Mouse (Mus musculus) hindbrain, embryonic 13.5 days (tissue): ENCODE data around the gene Bcl2l10. TPM values are rescaled to one million over a fixed set of nuclear protein-coding genes. Genes with fewer than 3 reads are reported as not detected.

ENCODE experiments used
- ATAC-seq: fragments of 200-750 bp; cut with Nextera tagmentation; 2 replicates; pipeline ENCODE4 v1.8.0; 2017; ENCODE audit warnings: moderate TSS enrichment; ENCODE audit not compliant: low FRiP score
- H3K27ac ChIP-seq: fragments of 300-500 bp; sonication (generic); 2 replicates; pipeline ENCODE4 v1.5.1; 2015; ENCODE audit warnings: inconsistent platforms, mild to moderate bottlenecking, moderate library complexity
- H3K27me3 ChIP-seq: fragments of 300-500 bp; sonication (generic); 2 replicates; pipeline ENCODE4 v1.6.1; 2015; ENCODE audit warnings: mild to moderate bottlenecking, inconsistent platforms
- H3K36me3 ChIP-seq: fragments of 300-500 bp; sonication (generic); 2 replicates; pipeline ENCODE4 v1.6.1; 2015; ENCODE audit warnings: mild to moderate bottlenecking, inconsistent platforms
- H3K4me1 ChIP-seq: fragments of 300-500 bp; sonication (generic); replicated peaks from 2 replicates; pipeline ENCODE4 v1.6.1; 2015; ENCODE audit warnings: inconsistent platforms
- H3K4me2 ChIP-seq: fragments of 300-500 bp; sonication (generic); 2 replicates; pipeline ENCODE4 v1.6.1; 2015; ENCODE audit warnings: inconsistent platforms, mild to moderate bottlenecking, moderate library complexity
- H3K4me3 ChIP-seq: fragments of 300-500 bp; sonication (generic); 2 replicates; pipeline ENCODE4 v1.5.1; 2015; ENCODE audit warnings: mild to moderate bottlenecking, inconsistent platforms
- H3K9ac ChIP-seq: fragments of 300-500 bp; sonication (generic); 2 replicates; pipeline ENCODE4 v1.6.1; 2015; ENCODE audit warnings: mild to moderate bottlenecking, inconsistent platforms
- H3K9me3 ChIP-seq: fragments of 300-500 bp; sonication (generic); 2 replicates; pipeline ENCODE4 v1.6.1; 2016; ENCODE audit warnings: inconsistent platforms
- WGBS: fragments of 180-500 bp; shearing (Covaris S2); methylation state at CpG from one replicate; pipeline ENCODE4 v1.1.7; 2015; 5-methylcytosine and 5-hydroxymethylcytosine counted together
- polyA plus RNA-seq: library from polyadenylated mRNA; unstranded; fragments of >200 nt; fragmentation: Nextera tagmentation; extraction: Ambion mirVana; gene quantifications from 2 replicates; pipeline ENCODE4 v1.2.1, GENCODE M21; 2015

Bcl2l10 gene
- polyA plus RNA-seq: not detected in 2 replicates

DNA sequence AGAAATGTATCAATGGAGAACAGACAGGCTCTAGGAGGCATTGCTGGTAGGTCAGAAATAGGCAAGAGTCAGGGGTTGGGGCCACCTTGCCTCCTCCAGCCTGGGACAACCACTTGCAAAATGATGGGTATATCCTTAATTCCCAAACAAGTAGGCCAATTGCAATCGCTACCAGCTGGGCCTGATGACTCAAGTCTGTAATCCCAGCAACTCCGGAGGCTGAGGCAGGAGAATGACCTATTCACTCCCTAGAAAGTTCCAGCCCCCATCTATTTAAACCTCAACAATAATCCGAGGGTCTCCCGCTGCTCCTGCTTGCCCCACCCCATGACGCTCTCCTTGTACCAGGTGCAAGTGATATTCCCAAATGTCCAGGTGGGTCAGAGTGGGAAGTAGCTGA lies at the start of gene Bcl2l10:
Gene Bcl2l10, plus strand, starts transcription at position 301 of the 400 bp plus-strand sequence.
- no peak for ATAC-seq
- Histone ChIP-seq H3K4me1 (no peaks in the 10 kb centered on the region), H3K27ac (no peak within 1 kb of the TSS), H3K4me2 (no peak within 1 kb of the TSS), H3K9ac (no peak within 1 kb of the TSS), H3K4me3 (no peak within 1 kb of the TSS), H3K27me3 (no peaks in the 10 kb centered on the region), H3K36me3 (peaks cover 47% of the 10 kb centered on the region), H3K9me3 (no peaks in the 10 kb centered on the region)
- WGBS: 95% methylated on average over 5 of the region's 5 CpGs

- Histone ChIP-seq H3K9me3 (no peaks in the 10 kb centered on the region), H3K4me1 (no peaks in the 10 kb centered on the region), H3K36me3 (no peaks in the 10 kb centered on the region), H3K27ac (no peak overlapping the region), H3K4me3 (no peak overlapping the region), H3K9ac (no peak overlapping the region), H3K4me2 (no peak overlapping the region), H3K27me3 (no peaks in the 10 kb centered on the region)
- WGBS: 85% methylated on average over 2 of the region's 2 CpGs
- no peak for ATAC-seq
Observed at GRCm38 (mm10) chr9:75299342-75299741, 48.2 kb upstream of the Bcl2l10 start.

- H3K27me3 ChIP-seq: no peaks in the 10 kb centered on the region
- no peaks in the 10 kb centered on the region for H3K9me3 ChIP-seq
- no peak overlapping the region for H3K9ac ChIP-seq
- no peaks in the 10 kb centered on the region for H3K36me3 ChIP-seq
- H3K4me3 ChIP-seq: no peak overlapping the region
- 0 out of 2 replicates have a peak, but pooled peaks cover 5% of the 10 kb centered on the region for H3K4me1 ChIP-seq
- ATAC-seq: no peak
- no peak overlapping the region for H3K4me2 ChIP-seq
- H3K27ac ChIP-seq: no peak overlapping the region
- WGBS: 87% methylated on average over 2 of the region's 2 CpGs
Observed at GRCm38 (mm10) chr9:75303033-75303432, 44.5 kb upstream of the Bcl2l10 start.

DNA sequence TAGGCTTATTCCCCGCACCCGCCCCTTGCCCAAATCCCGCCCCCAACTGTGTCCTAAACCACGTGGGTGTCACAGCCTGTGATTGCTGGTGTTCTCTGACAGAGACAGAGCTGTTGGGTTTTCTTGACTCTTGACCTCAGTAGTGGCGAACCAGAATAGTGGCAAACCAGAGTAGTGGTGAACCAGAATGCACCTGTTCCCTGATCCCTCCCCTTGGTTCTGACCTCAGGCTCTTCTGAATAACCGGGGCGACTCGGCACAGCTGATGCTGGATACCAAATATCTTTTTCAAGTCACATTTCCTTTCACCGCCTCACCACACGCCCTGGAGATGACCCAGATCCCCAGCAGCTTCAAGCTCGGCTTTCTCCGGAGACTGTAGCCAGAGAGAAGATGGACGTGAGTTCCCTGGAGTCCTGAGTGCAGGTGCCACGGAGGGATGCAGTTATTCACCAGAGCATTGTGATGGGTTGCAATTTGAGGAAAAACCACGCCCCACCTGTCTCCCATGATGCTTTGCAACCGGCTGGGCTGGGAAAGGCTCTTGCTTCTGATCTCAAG lies 43.8 kb upstream of the Bcl2l10 start:
- ATAC-seq: no peak
- no peak overlapping the region for H3K9ac ChIP-seq
- H3K36me3 ChIP-seq: no peaks in the 10 kb centered on the region
- no peak overlapping the region for H3K4me3 ChIP-seq
- 0 out of 2 replicates have a peak, but pooled peaks cover 5% of the 10 kb centered on the region for H3K4me1 ChIP-seq
- peak overlapping the region; percentile 36 for H3K4me2 ChIP-seq
- 29% methylated on average over 16 of the region's 16 CpGs for WGBS
- H3K27ac ChIP-seq: no peak overlapping the region
- H3K27me3 ChIP-seq: no peaks in the 10 kb centered on the region
- no peaks in the 10 kb centered on the region for H3K9me3 ChIP-seq

GRCm38 (mm10) chr9:75304286-75304685 lies 43.3 kb upstream of the Bcl2l10 start:
- Histone ChIP-seq H3K9ac (no peak overlapping the region), H3K27ac (no peak overlapping the region), H3K36me3 (no peaks in the 10 kb centered on the region), H3K4me2 (peak overlapping the region; percentile 36), H3K4me1 (0 out of 2 replicates have a peak, but pooled peaks cover 5% of the 10 kb centered on the region), H3K27me3 (no peaks in the 10 kb centered on the region), H3K9me3 (no peaks in the 10 kb centered on the region), H3K4me3 (no peak overlapping the region)
- ATAC-seq: no peak
- whole genome bisulfite sequencing: 41% methylated on average over 7 of the region's 7 CpGs

GRCm38 (mm10) chr9:75306126-75306898 lies 41.2 kb upstream of the Bcl2l10 start, which contains the start of gene Gnb5:
Gnb5 (plus strand) TSS chr9:75306288.
- H3K27me3 ChIP-seq: no peaks in the 10 kb centered on the region
- 77% methylated on average over 11 of the region's 11 CpGs for WGBS
- H3K9ac ChIP-seq: no peak within 1 kb of the TSS
- no peak within 1 kb of the TSS for H3K27ac ChIP-seq
- H3K4me1 ChIP-seq: 0 out of 2 replicates have a peak, but pooled peaks cover 5% of the 10 kb centered on the region
- H3K4me2 ChIP-seq: no peak within 1 kb of the TSS
- H3K4me3 ChIP-seq: no peak within 1 kb of the TSS
- H3K36me3 ChIP-seq: no peaks in the 10 kb centered on the region
- H3K9me3 ChIP-seq: no peaks in the 10 kb centered on the region
- ATAC-seq: no peak

DNA sequence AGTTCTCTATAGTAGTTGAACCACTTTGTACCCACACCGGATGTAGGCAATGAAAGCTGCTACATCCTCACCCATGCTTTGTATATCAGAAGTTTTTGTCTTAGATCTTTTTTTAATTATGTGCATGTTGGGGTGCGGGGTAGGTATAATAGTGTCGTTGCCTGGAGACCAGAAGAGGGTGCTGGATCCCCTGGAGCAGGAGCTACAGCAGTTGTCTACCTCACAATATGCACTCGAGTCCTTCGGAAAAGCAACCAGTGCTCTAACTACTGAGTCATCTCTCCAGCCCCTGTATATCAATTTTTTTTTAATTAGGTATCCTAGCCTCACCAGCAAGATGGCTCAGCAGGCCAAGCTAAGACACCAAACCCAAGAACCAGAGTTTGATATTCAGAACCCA lies 40.5 kb upstream of the Bcl2l10 start:
- H3K27me3 ChIP-seq: no peaks in the 10 kb centered on the region
- H3K4me2 ChIP-seq: no peak overlapping the region
- no peaks in the 10 kb centered on the region for H3K36me3 ChIP-seq
- no peak for ATAC-seq
- 0 out of 2 replicates have a peak, but pooled peaks cover 5% of the 10 kb centered on the region for H3K4me1 ChIP-seq
- no peak overlapping the region for H3K9ac ChIP-seq
- no peak overlapping the region for H3K4me3 ChIP-seq
- no peaks in the 10 kb centered on the region for H3K9me3 ChIP-seq
- 85% methylated on average over 5 of the region's 5 CpGs for WGBS
- H3K27ac ChIP-seq: no peak overlapping the region

DNA sequence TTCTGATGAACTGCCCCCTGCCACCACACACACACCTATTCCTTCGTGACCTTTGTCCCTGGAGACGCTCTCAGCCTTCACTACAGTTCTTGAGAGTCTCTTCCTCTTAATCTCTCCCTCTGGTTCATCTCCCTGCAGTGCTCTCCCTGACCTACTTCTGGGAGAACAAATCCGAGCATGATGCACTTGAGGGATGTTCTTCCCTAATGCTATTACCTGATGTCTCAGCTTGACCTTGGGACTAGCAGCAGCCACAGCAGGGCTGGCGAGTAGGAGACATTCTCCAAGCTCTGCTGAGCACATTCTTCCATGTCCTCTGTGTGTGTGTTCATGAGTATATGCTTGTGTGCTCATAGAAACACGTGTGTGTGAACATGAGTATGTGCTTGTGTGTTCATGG lies 38.9 kb upstream of the Bcl2l10 start:
- peaks cover 10% of the 10 kb centered on the region; the same call in 1 of the 2 replicates for H3K4me1 ChIP-seq

DNA sequence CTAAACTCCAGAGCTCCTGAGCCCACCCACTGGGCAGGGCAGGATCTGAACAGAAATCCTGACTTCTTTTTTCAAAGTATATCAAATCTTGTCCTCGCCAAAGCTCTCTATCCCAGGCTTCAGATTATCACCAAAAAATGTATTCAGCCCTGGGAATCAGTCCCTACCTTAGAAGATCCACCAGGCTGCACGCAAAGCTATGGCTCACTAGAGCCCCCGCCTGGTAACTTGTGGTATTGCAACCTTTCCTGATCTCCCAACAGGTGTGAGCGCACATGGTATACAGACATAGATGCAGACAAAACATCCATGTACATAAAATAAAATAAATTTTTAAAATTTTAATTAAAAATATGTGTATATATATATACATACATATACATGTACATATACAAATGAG lies 35.5 kb upstream of the Bcl2l10 start:
- Histone ChIP-seq H3K27me3 (no peaks in the 10 kb centered on the region), H3K9me3 (no peaks in the 10 kb centered on the region), H3K27ac (no peak overlapping the region), H3K4me3 (no peak overlapping the region), H3K4me2 (no peak overlapping the region), H3K9ac (no peak overlapping the region), H3K36me3 (no peaks in the 10 kb centered on the region), H3K4me1 (peaks cover 24% of the 10 kb centered on the region)
- 18% methylated on average over 4 of the region's 4 CpGs for WGBS
- no peak for ATAC-seq

More for the DNA sequence above, 38.9 kb upstream of the Bcl2l10 start:
- Histone ChIP-seq H3K9ac (no peak overlapping the region), H3K27ac (no peak overlapping the region), H3K4me3 (no peak overlapping the region), H3K36me3 (no peaks in the 10 kb centered on the region), H3K4me2 (no peak overlapping the region), H3K9me3 (no peaks in the 10 kb centered on the region), H3K27me3 (no peaks in the 10 kb centered on the region)
- no peak for ATAC-seq
- WGBS: 72% methylated on average over 5 of the region's 5 CpGs

GRCm38 (mm10) chr9:75313138-75313831 lies 34.3 kb upstream of the Bcl2l10 start:
- H3K4me3 ChIP-seq: peak overlapping the region; percentile 59
- H3K27me3 ChIP-seq: no peaks in the 10 kb centered on the region
- peak; percentile 44 for ATAC-seq
- H3K9me3 ChIP-seq: no peaks in the 10 kb centered on the region
- peak overlapping the region; percentile 92 for H3K9ac ChIP-seq
- H3K4me1 ChIP-seq: peaks cover 24% of the 10 kb centered on the region
- WGBS: 29% methylated on average over 11 of the region's 11 CpGs
- H3K4me2 ChIP-seq: peak overlapping the region; percentile 83
- H3K27ac ChIP-seq: peak overlapping the region; percentile 93
- no peaks in the 10 kb centered on the region for H3K36me3 ChIP-seq

GRCm38 (mm10) chr9:75313832-75314516 lies 33.6 kb upstream of the Bcl2l10 start:
- H3K27me3 ChIP-seq: no peaks in the 10 kb centered on the region
- WGBS: under 1% methylated on average over 52 of the region's 52 CpGs

More at GRCm38 (mm10) chr9:75313832-75314516, 33.6 kb upstream of the Bcl2l10 start:
- Histone ChIP-seq H3K9me3 (no peaks in the 10 kb centered on the region), H3K4me2 (peak overlapping the region; percentile 83), H3K4me3 (peak overlapping the region; percentile 59), H3K9ac (peak overlapping the region; percentile 92), H3K36me3 (no peaks in the 10 kb centered on the region), H3K27ac (peak overlapping the region; percentile 93), H3K4me1 (peaks cover 29% of the 10 kb centered on the region)
- ATAC-seq: peak; percentile 90
